Mouse (Mus musculus) spleen, adult 2 months (tissue): ENCODE measurements around the gene Uba6. TPM values are rescaled to one million over a fixed set of nuclear protein-coding genes. Genes with fewer than 3 reads are reported as not detected.

Source experiments
- DNase-seq, 2 experiments: peaks; one replicate each; pipeline versions ENCODE4 v3.0.0 to v3.0.0-alpha.2; 2012 to 2021; ENCODE audit warnings: low spot score in 2 of 2, low read depth in 1 of 2
- H3K27ac ChIP-seq: fragments of 200-500 bp; 2 replicates; pipeline ENCODE4 v1.5.1; 2012; ENCODE audit warnings: low read length, inconsistent platforms; ENCODE audit not compliant: insufficient read depth
- H3K27me3 ChIP-seq: fragments of 200-500 bp; 2 replicates; pipeline ENCODE4 v1.6.1; 2012; ENCODE audit warnings: mild to moderate bottlenecking, moderate library complexity, low read length, inconsistent platforms; ENCODE audit not compliant: control insufficient read depth, insufficient read depth
- H3K36me3 ChIP-seq: fragments of 200-500 bp; 2 replicates; pipeline ENCODE4 v1.6.1; 2012; ENCODE audit warnings: mild to moderate bottlenecking, low read length, inconsistent platforms; ENCODE audit not compliant: control insufficient read depth, insufficient read depth
- H3K4me1 ChIP-seq: fragments of 200-500 bp; 2 replicates; pipeline ENCODE4 v1.6.1; 2011; ENCODE audit warnings: inconsistent platforms; ENCODE audit not compliant: control insufficient read depth, insufficient read depth, insufficient read length
- H3K4me3 ChIP-seq: fragments of 200-500 bp; 2 replicates; pipeline ENCODE4 v1.5.1; 2011; ENCODE audit warnings: mild to moderate bottlenecking, inconsistent platforms; ENCODE audit not compliant: insufficient read depth, insufficient read length; ENCODE audit errors: extremely low read depth
- CTCF ChIP-seq: fragments of 200-500 bp; IDR thresholded peaks from 2 replicates; pipeline ENCODE4 v1.5.1; 2011; ENCODE audit warnings: mild to moderate bottlenecking, inconsistent platforms; ENCODE audit not compliant: insufficient read depth, insufficient read length, insufficient replicate concordance; ENCODE audit errors: extremely low read depth
- POLR2A ChIP-seq: fragments of 200-500 bp; IDR thresholded peaks from 2 replicates; pipeline ENCODE4 v1.6.1; 2011; ENCODE audit warnings: low read depth, low read length, inconsistent platforms
- WGBS: fragments of 180-500 bp; shearing (Covaris S2); methylation state at CpG from one replicate; pipeline ENCODE4 v1.1.7; 2018; 5-methylcytosine and 5-hydroxymethylcytosine counted together
- polyA plus RNA-seq: library from polyadenylated mRNA; depleted of rRNA; stranded (reverse); fragments of >200 nt; gene quantifications from 2 replicates; pipeline ENCODE4 v1.2.3, GENCODE M21; 2012; rRNA removed

Uba6 gene
- polyA plus RNA-seq, 1 experiment = 0.86 TPM

GRCm38 (mm10) chr5:86065876-86066550, 106.6 kb downstream of the Uba6 start:
- no peak for DNase-seq
- Histone ChIP-seq H3K27ac (peak overlapping the region; percentile 46; the same call in 1 of the 2 replicates), H3K4me3 (peak overlapping the region; percentile 41), H3K27me3 (no peaks in the 10 kb centered on the region), H3K36me3 (no peaks in the 10 kb centered on the region), H3K4me1 (peaks cover 5% of the 10 kb centered on the region; the same call in 1 of the 2 replicates)
- TF ChIP-seq CTCF = no peak
- no peak for TF ChIP-seq POLR2A
- under 1% methylated on average over 17 of the region's 17 CpGs for WGBS

- peak within 1 kb of the TSS; percentile 89 for H3K27ac ChIP-seq
- under 1% methylated on average over 60 of the region's 60 CpGs for WGBS
- no peaks in the 10 kb centered on the region for H3K36me3 ChIP-seq
- H3K4me3 ChIP-seq = peak within 1 kb of the TSS; percentile 94
- peaks cover 5% of the 10 kb centered on the region; the same call in 1 of the 2 replicates for H3K4me1 ChIP-seq
- peak; percentile 95 to 98 for DNase-seq
- H3K27me3 ChIP-seq = no peaks in the 10 kb centered on the region
- TF ChIP-seq POLR2A = peak; percentile 29; the same call in 1 of the 2 replicates
- TF ChIP-seq CTCF = no peak
Measured at GRCm38 (mm10) chr5:86065101-86065875, 107.3 kb downstream of the Uba6 start, which contains the start of gene Cenpc1. Cenpc1 (minus strand) TSS chr5:86065583.

GRCm38 (mm10) chr5:86063501-86063900, 109.1 kb downstream of the Uba6 start:
- Histone ChIP-seq H3K4me3 (no peak overlapping the region), H3K36me3 (no peaks in the 10 kb centered on the region), H3K27ac (no peak overlapping the region), H3K4me1 (peaks cover 5% of the 10 kb centered on the region; the same call in 1 of the 2 replicates), H3K27me3 (no peaks in the 10 kb centered on the region)
- no peak for DNase-seq
- TF ChIP-seq POLR2A = no peak
- WGBS = 80% methylated on average over 1 of the region's 1 CpGs

Other genes starting within 250 kb of the Uba6 start
- 3.2 and 5.7 TPM in 2 replicates for gene Cenpc1, start 107.2 kb downstream of the Uba6 start, polyA plus RNA-seq
- gene Stap1, start 101.1 kb downstream of the Uba6 start, polyA plus RNA-seq = 6.2 and 7.2 TPM in 2 replicates
- gene Gnrhr, start 25.1 kb upstream of the Uba6 start, polyA plus RNA-seq = not detected in 2 replicates
- not detected in 2 replicates for gene Tmprss11c, start 116.5 kb upstream of the Uba6 start, polyA plus RNA-seq
- gene Tmprss11d, start 200.6 kb upstream of the Uba6 start, polyA plus RNA-seq = 0.04 and 0.05 TPM in 2 replicates